Mouse (Mus musculus): ENCODE data around the gene Btla. TPM values are rescaled to one million over a fixed set of nuclear protein-coding genes. Genes with fewer than 3 reads are reported as not detected.

Btla gene
- polyA plus RNA-seq, 1 experiment from 2014 or later: 0.32 TPM

DNA sequence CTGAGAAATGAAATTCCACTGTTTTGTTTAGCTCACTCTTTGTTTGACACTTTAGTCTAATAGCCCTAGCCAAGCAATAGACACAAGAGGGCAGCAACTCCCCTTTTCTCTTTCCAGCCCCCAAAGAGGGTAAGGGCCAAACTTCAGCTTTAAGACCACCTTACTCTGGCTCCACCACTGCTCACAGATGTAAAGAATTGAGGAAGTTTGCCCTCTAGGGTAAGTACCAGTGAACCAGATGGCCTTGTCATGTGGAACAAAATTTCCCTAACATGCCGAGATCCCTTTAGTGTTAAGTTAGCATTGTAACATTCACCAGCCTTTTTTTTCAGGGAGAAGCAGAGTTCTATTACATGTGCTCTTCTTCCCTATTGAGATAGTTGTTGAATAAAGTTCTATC is 59.0 kb downstream of the Btla start:
- Histone ChIP-seq H3K27ac (replicated peaks) (no peak overlapping the region), H3K36me3 (replicated peaks) (no peaks in the 10 kb centered on the region), H3K9me3 (no peaks in the 10 kb centered on the region), H3K27me3 (replicated peaks; ENCODE audit: low read depth, poor library complexity, severe bottlenecking) (no peaks in the 10 kb centered on the region), H3K4me3 (no peak overlapping the region), H3K4me1 (no peaks in the 10 kb centered on the region)
- no peak for DNase-seq (ENCODE audit: low spot score)
- 65% methylated on average over 1 of the region's 1 CpGs for WGBS

DNA sequence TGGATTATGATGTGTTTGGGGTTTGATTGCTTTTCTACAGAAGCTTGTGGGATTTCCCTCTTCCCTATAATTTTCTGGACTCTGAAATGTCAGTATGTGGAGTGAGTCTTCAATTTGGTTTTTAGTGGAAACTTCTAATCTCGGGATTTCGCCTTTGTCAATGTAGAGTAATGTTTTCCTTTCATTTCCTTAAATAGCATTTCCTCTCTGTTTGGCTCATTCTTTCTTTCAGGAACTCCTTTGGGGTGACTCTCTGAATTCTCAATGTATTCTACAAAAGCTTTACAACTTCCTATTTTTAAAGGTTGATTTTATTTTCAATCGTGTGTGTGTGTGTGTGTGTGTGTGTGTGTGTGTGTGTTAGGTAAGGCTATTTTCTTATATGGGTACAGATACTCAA is 73.7 kb downstream of the Btla start:
- 84% methylated on average over 3 of the region's 3 CpGs for WGBS

More for the DNA sequence above, 73.7 kb downstream of the Btla start:
- H3K4me1 ChIP-seq: no peaks in the 10 kb centered on the region
- DNase-seq (ENCODE audit: low spot score): no peak
- no peaks in the 10 kb centered on the region for H3K27me3 ChIP-seq (replicated peaks; ENCODE audit: low read depth, poor library complexity, severe bottlenecking)
- no peak overlapping the region for H3K27ac ChIP-seq (replicated peaks)
- H3K4me3 ChIP-seq: no peak overlapping the region
- no peaks in the 10 kb centered on the region for H3K9me3 ChIP-seq
- no peaks in the 10 kb centered on the region for H3K36me3 ChIP-seq (replicated peaks)

Other genes starting within 250 kb of the Btla start
- gene Ccdc80, start 130.9 kb upstream of the Btla start, polyA plus RNA-seq (2016; fragmentation: Nextera tagmentation; extraction: Ambion mirVana): 25.2 and 25.7 TPM in 2 replicates
- 12.2 and 14.9 TPM in 2 replicates for gene Slc35a5, start 65.6 kb upstream of the Btla start, polyA plus RNA-seq (2016; fragmentation: Nextera tagmentation; extraction: Ambion mirVana)
- 30.0 and 30.8 TPM in 2 replicates for gene Atg3, start 65.5 kb upstream of the Btla start, polyA plus RNA-seq (2016; fragmentation: Nextera tagmentation; extraction: Ambion mirVana)
- 6.6 and 8.1 TPM in 2 replicates for gene Cd200, start 184.7 kb downstream of the Btla start, polyA plus RNA-seq (2016; fragmentation: Nextera tagmentation; extraction: Ambion mirVana)

All from embryonic facial prominence, embryonic 10.5 days (tissue).